Mouse (Mus musculus) embryonic fibroblast, embryonic 13.5 days (primary cell): ENCODE results near the gene Cyp2f2.

Source experiments
- CTCF ChIP-seq: IDR thresholded peaks from 2 replicates; pipeline ENCODE4 v1.5.1; 2011; ENCODE audit warnings: mild to moderate bottlenecking, control low read depth, low read length, moderate library complexity, borderline replicate concordance; ENCODE audit not compliant: insufficient read depth
- POLR2A ChIP-seq: IDR thresholded peaks from 2 replicates; pipeline ENCODE4 v1.6.1; 2011; ENCODE audit warnings: low read depth, mild to moderate bottlenecking, control low read depth, low read length, moderate library complexity

DNA sequence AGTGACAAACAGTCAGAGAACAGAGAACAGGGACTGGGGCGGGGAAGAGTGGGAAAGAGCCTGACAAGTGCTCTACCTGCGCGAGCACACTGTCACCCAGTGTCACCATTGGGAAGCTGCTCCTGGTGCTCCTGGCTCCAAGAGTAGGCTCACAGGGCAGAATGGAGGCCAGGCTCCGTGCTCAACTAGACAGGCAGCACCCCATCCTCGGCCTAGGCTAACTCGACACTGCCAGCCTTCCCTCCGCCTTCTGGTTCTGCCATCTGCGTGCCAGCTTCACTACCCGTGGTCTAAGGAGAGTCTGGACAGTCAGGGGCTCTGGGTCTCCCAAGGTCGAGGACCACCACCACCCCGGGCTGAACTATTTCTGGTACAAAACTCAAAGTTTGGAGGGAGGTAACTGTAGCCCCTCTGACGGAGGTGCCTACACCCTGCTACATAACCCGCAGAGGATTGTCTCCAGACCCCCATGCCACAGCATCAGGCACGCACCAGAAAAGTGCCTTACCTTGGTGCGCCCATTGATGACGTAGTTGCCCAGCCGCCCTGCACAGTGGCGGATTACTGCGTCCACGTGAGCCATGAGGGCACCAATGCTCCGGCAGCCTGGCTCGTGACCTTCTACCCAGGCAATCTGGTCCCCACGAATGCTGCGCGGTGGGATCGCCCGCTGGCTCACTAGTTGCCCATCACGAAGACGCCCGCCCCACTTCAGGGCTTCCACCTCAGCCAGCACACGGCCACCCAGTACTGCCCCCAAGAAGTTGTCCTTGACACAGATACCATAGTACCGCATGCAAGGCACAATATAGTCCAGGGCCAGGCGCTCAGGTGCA is 44.6 kb downstream of the Cyp2f2 start:
- TF ChIP-seq CTCF: no peak
- no peak for TF ChIP-seq POLR2A
